Mouse (Mus musculus): ENCODE data around the gene Sod1. TPM values are rescaled to one million over a fixed set of nuclear protein-coding genes. Genes with fewer than 3 reads are reported as not detected.
"Not testable (repeated sequence)": the region's sequence is repeated elsewhere in the genome, so short reads cannot be mapped to it uniquely, and the experiment has no call there.

Gene Sod1
- total RNA-seq, 4 experiments from 2014 or later, result 295 to 338 (median 309) TPM

DNA sequence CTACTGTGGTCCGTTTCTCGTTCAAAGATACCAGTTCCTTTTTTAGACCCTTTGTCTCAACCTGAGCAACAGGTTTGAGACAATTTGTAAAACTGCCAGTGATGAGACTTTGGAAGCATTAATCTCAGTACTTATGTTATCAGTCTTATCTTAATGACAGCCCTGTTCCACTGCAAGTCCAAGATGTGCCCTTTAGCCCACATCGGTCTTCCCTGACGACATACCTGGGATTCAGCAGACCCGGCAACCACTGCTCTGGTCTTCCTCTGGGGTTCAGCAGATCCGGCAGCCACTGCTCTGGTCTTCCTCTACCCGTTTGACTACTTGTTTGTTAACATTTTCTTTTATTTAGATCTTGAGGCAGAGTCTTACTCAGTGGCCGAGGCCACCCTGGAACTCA lies 8.8 kb upstream of the Sod1 start:
- no peak for DNase-seq (ENCODE audit: low spot score in 2 of 2)

DNA sequence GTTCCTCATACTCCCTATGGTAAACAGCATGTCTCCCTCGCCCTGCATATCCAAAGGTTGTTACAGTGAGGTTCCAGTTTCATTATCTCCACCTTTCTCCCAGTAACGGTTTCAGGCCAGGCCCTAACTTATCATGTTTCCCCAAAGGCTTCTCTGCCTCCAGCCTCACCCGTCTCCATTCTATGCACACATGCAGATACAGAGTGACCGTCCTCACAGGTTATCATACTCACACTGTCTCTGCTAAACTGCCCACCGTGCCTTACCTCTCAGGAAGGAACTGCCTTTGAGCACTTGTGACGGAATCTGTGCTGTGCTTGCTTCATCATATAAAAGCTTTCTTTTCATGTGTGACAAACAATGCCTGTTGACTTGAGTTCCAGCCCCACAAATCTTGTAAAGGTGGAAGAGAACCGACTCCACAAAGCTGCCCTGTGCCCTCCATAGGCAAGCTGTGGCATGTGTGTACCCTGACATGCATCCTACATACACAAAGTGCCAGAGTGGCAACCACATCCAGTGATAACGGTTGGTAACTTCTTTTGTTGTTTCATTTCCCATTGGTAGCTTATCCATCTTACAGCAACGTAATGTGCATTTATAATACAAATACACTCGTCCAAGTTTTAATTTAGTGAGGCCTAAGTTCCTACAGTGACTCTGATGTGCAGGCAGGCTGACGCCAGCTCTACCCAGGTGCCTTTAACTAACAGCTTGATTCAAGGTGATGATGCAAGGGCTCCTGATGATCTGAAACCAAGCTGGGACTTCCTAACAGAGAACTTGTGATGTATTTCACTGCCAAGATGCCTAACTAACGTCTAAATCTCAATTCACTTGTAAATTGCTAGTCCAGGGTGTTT lies 6.8 kb upstream of the Sod1 start:
- DNase-seq (ENCODE audit: low spot score in 2 of 2), result no peak

DNA sequence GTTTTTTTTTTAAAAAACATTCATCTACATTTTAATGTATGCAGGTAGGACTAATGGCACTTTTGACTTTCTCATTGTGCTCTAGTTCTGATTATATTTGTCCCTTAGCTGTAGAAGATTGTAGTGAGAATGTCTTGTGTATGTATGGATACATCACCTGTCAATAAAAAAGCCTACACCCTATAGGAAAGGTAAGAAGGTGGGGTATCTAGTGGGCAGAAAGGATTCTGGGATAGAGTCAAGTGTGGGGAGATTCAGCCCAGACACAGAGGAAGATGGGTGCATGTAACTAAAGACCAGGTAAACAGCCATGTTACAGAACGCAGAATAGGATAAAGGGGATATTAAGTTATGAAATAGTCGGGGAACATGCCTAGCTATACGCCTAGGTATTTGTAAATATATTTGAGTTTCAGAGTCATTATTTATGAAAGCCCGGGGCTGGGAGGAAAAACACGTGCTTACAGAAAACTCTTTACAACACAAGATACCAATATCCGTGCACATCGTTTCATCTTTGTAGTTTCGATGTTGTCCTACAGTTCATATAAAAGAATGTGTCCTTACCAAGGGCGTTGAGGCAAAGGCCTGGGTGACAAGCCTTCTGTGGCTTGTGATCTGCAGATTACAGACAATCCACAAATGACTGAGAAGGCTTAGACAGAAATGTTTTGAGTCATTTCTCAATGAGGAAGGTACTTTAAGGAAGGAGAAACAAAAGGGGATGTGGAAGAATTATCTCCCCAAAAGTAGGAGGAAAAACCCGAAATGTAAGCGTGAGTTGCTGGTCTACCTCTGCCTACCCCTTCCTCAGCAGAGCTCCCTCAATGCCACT lies 5.6 kb upstream of the Sod1 start:
- DNase-seq (ENCODE audit: low spot score in 2 of 2), result no peak

DNA sequence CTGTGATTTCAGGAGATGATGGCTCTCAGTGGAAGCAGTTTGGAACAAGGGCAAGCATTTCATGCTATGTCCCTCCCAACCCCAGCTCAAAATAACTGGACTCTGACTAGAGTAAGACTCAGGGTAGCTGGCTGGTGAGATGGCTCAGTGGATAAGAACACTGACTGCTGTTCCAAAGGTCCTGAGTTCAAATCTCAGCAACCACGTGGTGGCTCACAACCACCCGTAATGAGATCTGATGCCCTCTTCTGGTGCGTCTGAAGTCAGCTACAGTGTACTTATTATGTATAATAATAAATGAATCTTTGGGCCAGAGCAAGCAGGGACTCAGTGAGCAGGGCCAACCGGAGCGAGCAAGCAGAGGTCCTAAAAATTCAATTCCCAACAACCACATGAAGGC lies 4.7 kb upstream of the Sod1 start:
- not testable (repeated sequence) for DNase-seq (ENCODE audit: low spot score in 2 of 2)

DNA sequence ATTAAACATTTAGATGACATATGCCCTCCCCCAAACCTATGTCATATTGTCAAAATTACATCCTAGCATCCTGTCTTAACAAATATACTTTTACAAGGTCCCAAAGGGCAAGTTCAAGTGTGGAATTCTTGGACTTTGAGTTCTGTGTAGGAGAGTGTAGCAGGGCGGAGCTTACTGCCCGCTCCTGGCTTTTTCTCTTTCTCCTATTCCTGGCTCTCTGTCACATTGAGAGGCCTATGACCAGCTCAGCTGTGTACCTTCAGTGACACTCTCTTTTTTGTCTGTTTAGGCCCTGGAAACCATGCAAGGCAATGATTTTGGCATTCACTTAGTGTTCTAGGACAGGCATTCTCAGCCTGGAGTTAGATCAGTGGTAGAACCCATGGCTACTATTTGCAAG lies 4.1 kb upstream of the Sod1 start:
- DNase-seq (ENCODE audit: low spot score in 2 of 2), result no peak

DNA sequence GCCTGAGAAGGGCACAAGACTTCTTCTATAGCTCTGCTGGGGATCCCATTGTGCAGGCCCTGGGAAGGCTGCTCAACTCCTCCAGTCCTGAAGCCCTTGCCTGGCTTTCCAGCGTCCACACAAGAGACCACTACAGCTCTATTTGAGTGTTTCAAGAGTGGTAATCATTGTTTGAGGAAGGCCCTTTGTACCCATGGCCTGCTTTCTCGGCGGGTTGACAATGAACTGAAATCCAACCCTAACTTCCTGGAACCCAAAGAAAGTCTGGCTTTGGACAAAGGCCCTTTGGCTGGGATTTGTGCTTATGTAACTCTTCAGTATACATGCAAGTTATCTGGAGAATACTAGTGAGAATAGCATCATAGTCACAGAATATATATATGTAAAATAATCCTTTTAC lies 3.2 kb upstream of the Sod1 start:
- no peak for DNase-seq (ENCODE audit: low spot score in 2 of 2)

DNA sequence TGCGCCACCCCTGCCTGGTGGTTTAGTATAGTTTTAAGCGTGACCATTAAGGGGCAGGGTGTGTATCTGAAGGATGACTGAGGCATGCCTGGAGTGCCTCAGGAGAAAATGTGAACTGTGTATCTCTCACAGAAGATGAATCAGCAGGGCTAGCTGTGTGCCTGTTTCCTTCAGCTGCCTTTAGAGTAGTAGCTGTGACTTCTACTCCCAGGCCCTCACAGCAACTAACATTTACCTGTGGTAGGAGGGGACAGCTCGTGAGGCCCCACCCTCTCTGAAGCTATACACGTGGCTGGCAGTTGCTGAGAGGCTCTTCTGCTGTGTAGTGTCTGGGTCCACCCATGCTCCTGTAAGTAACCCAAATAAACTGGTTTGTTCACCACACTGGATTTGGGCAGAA lies 2.6 kb upstream of the Sod1 start:
- no peak for DNase-seq (ENCODE audit: low spot score in 2 of 2)

DNA sequence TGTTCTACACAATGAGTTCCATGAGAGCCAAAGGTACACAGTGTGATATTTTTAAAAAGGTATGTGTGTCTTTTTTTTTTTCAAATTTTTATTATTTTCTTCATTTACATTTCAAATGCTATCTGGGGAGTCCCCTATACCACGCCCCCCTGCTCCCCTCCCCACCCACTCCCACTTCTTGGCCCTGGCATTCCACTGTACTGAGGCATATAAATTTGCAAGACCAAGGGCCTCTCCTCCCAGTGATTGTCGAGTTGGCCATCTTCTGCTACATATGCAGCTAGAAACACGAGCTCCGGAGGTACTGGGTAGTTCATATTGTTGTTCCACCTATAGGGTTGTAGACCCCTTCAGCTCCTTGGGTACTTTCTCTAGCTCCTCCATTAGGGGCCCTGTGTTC lies 1.1 kb upstream of the Sod1 start:
- DNase-seq (ENCODE audit: low spot score in 2 of 2), result not testable (repeated sequence)

DNA sequence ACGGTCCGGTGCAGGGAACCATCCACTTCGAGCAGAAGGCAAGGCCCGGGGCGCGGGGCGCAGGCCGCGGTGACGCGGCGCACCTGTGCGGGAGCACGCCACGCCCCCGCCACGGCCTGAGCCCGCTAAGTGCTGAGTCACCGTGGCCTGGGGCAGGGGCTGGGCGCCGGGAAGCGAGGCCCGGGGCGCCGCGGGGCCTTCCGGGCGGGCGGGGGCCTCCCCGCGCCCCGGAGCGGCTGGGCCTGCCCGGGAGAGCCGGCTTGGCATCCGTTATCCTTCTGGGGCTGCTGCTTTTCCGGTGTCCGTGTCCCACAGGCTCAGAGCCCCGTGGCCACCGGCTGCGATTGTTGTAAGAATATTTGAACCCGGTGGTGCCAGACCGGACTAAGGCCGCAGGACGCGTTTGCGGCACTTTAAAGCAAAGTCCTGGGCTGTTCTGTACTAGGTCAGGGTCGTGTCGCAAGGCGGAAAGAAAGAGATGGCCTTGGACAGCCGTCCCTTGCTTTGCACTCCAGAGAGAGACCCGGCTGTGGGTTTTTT lies 408 bp downstream of the Sod1 start:
- no peak for DNase-seq (ENCODE audit: low spot score in 2 of 2)

DNA sequence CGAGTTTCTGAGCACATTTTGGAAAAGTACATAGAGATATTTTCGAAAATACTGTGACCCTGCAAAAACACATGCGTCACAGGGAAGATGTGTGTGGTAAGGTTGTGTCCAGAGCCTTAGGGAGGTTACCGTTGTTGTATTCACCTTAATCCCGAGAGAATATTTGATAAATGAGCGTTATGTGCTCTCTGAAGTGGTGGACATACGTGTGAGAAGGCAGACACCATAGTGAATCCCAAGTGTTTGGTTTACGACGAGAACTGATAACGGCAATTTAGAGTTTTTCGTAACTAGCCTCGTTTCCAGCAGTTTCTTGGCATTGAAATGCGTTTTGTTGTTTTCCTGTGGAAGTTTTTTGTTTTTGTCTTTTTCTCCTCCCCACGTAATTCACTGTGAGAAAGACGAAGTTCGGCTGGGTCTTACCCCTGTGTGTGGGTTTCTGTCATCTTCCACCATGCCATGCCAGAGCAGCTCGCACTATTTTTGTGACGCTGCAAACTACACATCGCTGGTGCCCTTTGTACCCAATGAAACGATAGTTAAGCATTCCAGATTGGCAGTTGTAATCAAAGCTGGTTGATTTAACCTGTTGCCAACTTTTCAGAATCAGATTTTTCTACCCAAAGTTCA lies 1.0 kb downstream of the Sod1 start:
- DNase-seq (ENCODE audit: low spot score in 2 of 2), result no peak

DNA sequence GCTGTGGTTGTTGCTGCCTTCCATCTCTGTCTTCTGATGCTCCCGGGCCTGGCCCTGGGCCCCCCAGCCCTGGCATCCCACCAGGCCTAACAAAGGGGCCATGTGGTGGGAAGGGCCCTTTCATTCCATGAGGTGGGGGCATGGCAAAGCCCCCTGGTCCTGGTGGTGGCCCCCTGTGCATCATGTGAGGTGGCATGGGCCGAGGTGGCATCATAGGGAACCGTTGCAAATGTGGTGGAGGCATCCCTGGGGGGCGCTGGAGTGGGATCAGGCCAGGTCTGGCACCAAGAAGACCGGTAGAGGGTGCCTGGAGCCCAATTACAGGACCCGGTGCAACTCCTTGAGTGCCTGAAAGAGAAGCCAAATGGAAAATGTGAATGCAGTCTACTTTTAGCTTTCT lies 9.3 kb downstream of the Sod1 start:
- no peak for DNase-seq (ENCODE audit: low spot score in 2 of 2)

DNA sequence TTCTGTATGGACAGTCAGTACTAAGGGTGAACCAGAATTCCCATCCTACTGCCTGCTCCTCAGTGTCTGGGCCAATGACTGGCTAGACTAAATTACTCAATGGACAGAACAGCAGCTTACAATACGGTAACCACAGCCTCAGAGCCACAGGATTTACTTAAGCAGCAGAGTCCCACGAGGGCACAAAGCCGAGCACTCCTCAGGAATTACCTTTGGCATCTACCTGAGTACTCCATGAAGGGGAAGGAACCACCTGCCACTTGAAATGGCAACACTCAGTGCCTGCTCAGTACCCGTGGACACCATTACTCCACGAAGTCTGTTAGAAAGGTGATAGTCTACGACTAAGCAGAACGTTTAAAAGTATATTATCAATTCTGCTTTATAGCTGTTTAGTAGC lies 10.7 kb downstream of the Sod1 start:
- DNase-seq (ENCODE audit: low spot score in 2 of 2), result no peak

DNA sequence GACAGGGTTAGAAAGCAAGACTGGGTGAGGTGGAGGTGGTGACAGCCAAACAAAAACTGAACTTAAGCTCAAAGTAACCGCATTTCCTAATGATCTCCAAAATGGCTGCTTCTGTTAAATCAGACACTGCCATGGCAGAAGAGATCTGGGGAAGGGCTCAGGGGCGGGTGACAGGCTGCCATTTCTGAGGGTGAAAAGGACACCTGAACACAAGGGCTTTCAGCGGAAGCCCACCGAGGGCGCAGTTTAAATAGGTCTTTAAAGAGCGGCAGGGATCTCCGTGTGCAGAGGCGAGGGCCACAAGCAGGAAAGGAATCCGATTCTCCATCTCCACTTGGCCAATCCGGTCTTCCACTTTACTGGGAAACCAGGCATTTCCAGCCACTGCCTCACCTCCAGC lies 13.1 kb downstream of the Sod1 start:
- DNase-seq (ENCODE audit: low spot score in 2 of 2), result no peak

DNA sequence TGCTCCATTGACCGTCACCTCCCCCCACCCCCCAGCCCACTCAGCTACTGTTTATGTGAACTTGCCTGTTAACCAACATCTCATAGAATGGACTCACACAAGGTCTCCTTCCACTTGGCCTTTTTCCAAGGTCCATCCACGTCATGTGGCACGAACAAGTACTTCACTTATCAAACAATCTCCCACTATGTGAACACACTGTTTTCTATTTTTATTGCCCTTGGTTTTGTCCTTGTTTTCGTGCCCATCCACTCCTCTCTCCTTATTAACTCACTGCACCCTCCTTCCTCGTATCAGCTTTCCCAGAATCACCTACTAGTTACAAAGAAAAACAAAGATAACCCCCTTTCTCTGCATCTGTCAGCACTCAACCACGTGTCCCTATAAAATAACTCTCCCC lies 14.1 kb downstream of the Sod1 start:
- DNase-seq (ENCODE audit: low spot score in 2 of 2), result no peak

DNA sequence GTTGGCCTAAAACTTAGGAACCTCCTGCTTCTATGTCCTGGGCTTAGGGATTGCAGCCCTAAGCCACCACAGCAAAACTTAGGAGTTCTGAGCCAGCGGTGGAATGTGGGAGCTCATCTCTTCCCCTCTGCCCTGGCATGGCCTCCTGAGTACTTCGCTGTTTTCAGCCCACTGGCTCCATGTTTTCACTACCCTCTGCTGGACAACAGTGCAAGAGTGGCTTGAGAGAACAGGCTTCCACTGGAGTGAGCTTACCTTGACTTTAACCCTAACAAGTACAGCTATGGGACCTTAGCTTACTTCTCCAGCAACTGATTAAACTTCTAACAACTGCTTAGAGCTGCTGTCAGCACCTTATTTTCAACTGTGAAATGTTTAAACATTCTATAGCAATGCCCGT lies 14.6 kb downstream of the Sod1 start:
- no peak for DNase-seq (ENCODE audit: low spot score in 2 of 2)

DNA sequence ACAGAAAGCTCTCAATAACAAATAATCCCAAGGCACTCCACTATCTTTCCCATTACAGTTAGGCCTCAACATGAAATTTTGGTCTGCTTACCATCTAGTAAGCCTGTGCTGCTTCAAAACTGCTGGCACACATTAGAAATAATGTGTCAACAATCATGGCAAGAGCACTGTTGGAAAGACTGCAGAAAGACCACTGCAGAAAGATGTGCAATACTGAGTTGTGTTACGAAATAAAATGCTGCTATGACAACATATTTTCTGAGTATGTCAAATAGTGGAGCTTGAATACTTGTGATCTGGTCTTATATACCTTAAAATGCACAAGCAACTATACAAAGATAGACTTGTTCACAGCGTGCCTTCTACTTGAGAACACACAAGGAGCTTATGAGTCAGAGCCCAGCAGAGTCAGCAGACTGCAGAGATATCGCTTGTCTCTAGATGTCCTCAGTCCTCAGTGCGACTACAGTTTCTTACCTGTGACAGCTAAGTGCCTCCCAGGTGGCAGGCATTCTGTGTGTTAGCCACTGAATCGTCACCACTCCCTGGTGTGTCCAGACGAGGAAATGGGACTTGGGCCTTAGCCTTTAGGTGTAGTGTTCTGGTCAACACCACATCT lies 18.7 kb downstream of the Sod1 start:
- no peak for DNase-seq (ENCODE audit: low spot score in 2 of 2)

DNA sequence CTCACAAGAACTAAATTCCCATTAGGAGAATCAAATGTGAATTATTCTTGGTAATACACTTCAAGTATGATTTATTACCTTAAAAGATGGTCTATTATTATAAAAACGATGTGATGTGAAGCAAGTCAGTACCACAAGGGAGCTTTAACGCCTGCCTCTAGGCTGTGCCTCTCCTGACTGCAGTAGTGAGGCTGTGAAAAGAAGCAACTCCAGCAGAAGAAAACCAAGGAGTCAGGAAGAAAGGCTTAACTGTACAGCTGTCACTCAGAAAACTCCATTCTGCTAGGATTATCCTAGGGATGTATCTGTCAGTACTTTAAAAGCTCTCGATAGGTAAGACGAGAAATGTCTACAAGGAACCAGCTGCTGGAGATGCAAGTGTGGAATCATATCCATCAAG lies 21.3 kb downstream of the Sod1 start:
- DNase-seq (ENCODE audit: low spot score in 2 of 2), result no peak

DNA sequence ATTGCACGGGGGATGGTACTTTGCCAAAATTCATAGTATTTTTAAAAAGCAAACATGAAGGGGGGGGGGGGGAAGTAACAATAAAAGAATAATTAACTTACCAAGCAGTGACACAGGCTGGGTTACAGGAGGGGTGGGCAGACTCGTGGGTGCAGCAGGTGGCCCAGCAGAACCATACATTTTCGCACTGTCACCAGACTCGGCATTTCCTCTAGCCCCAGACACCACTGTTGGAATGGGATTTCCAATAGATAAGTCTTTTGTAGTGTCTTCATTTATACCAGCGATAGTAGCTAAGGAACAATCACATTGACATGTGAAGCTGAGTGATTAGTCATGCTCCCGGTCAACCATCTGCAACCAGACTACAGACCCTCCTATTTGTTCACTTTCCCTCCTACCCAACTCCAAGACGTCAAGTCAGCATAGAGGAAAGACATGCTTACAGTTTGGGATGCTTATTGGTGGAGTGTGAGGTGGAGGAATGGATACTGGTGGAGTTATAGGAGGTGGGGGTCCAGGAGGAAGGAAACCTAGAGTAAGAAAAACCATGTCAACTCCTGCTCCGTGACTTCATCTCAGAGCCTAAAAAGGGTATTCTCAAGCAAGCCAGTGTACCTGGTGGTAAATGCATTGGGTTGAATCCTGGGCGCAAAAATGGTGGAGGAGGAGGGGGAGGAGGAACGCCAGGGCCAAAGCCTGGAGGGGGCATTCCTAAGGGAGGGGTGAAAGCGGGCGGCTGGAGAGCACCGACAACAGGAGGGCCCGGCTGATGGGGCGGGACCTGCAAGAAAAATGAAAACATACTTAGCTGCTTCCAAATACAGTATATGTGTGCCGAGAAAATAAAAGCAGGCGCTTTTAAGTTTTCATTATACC lies 22.1 kb downstream of the Sod1 start:
- no peak for DNase-seq (ENCODE audit: low spot score in 2 of 2)

DNA sequence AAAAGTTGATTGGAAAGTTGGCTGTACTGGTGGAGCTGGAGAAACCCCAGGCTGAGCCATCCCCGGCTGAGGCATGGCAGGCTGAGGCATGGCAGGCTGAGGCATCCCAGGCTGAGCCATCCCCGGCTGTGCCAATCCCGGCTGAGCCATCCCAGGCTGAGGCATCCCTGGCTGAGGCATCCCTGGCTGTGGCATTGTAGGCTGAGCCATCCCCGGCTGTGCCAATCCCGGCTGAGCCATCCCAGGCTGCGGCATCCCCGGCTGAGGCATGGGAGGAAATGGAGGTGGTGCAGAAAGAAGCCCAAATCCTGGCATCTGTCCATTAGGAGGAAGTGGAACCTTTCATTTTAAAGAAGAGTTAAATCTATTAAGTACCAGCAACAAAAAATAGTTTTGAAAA lies 29.5 kb downstream of the Sod1 start:
- no peak for DNase-seq (ENCODE audit: low spot score in 2 of 2)

DNA sequence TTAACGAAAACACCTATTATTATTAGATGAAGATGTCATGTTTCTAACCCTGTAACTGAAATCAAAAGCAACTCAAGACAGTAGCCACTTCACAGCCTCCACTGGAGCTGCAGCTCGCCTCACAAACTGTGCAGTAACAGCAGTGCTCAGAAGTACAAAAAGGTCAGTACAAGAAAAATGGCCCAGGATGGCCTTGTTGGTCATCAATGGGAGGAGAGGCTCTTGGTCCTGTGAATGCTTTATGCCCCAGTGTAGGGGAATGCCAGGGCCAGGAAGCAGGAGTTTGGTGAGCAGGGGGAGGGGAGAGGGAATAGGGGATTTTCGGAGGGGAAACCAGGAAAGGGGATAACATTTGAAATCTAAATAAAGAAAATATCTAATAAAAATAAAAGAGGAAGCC lies 30.7 kb downstream of the Sod1 start:
- DNase-seq (ENCODE audit: low spot score in 2 of 2), result not testable (repeated sequence)

DNA sequence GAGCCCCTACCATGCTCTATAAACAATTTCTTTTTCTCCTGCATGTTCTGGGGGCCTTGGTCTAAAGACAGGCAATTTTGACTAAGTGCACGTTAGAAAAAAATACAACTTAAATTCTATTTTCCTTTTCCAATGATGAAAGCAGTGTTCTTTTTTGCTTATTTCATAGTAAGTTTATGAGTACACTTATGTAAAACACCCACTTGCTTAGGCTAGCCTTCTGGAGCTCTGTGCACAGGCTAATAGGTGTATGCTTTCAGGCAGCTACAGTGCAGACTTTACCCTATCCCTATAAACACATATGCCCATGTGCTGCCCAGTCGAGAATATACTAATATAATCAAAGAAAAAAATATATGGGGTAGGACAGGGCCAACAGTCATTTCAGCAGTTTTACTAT lies 32.0 kb downstream of the Sod1 start:
- DNase-seq (ENCODE audit: low spot score in 2 of 2), result no peak
